Comparison of ENCODE assay signal across 25 mouse cellular contexts in the genomic region with DNA sequence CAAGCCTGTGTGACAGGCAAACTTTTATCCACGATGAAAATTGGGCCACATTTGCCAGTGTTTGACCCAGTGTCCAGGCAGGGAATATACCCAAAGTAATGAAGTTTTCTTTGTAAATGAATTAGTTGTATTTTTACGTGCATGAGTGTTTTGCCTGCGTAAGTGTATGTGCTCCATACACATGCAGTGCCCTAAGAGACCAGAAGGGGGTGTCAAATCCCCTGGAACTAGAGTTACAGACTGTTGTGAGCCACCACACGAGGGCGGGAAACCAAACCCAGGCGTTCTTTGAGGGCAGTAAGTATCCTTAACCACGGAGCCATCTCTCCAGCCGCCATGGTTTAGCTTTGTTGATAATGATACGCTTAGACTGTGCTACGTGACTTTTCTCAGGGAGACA.
DNase-seq lines count a peak whose midpoint lies in the region; ATAC-seq and TF ChIP-seq lines count a peak whose summit lies in the region.
"Had no signal": no experiment of that assay in that cellular context is flagged by ENCODE, and none has a peak within 500 bp of the region (broad histone marks: within the 10 kb centered on the region; RNA-seq: fewer than 3 reads in every experiment).

No protein-coding gene starts in this region.

- DNase-seq in layer of hippocampus, adult 2 months (ENCODE audit: low spot score in 2 of 2) = no peak
- no peak for DNase-seq in layer of hippocampus, adult 9-10 months (ENCODE audit: low spot score)
- DNase-seq in midbrain, postnatal 0 days (ENCODE audit: low spot score) = no peak
- DNase-seq in midbrain, embryonic 14.5 days = no peak
- peak; percentile 75 for DNase-seq in ZHBTc4 (ENCODE audit: low read depth, low spot score)
- DNase-seq in right cerebral cortex, postnatal 36 days (ENCODE audit: low spot score in 2 of 2) = no peak
- no peak for DNase-seq in frontal cortex, postnatal 14 days (ENCODE audit: low spot score in 2 of 2)
- DNase-seq: adrenal gland, adult 2 months; adrenal gland, postnatal 14 days; cerebellum, adult 11 months; cerebellum, adult 2 months; cerebellum, adult 9-11 months; cerebellum, postnatal 25 days; forebrain, postnatal 0 days; gastrocnemius, postnatal 25 days; heart, adult 18-20 months; heart, postnatal 14 days; heart, postnatal 4 days had no signal

- H3K4me2 ChIP-seq in midbrain, postnatal 0 days (ENCODE audit: low read depth, low read length, poor library complexity, severe bottlenecking) = no peak overlapping the region
- no peak overlapping the region for H3K4me2 ChIP-seq in midbrain, embryonic 14.5 days (ENCODE audit: low read length)
- H3K4me2 ChIP-seq in heart, embryonic 11.5 days = no peak overlapping the region
- H3K4me2 ChIP-seq: embryonic facial prominence, embryonic 12.5 days; embryonic facial prominence, embryonic 15.5 days; heart, embryonic 13.5 days; hindbrain, embryonic 14.5 days had no signal

- peak; percentile 37 for TF ChIP-seq CTCF in layer of hippocampus, adult 2 months (conservative IDR thresholded peaks at IDR 0.05)
- TF ChIP-seq CTCF in midbrain, postnatal 0 days (IDR thresholded peaks at IDR 0.05) = peak; percentile 24; the same call in 1 of the 2 replicates

- H3K36me3 ChIP-seq in midbrain, postnatal 0 days (ENCODE audit: insufficient read depth, low read length) = no peaks in the 10 kb centered on the region
- no peaks in the 10 kb centered on the region for H3K36me3 ChIP-seq in midbrain, embryonic 14.5 days (ENCODE audit: control insufficient read depth, insufficient read depth, low read length)
- no peaks in the 10 kb centered on the region for H3K36me3 ChIP-seq in heart, embryonic 11.5 days (ENCODE audit: control insufficient read depth, insufficient read depth, low read length)
- H3K36me3 ChIP-seq: embryonic facial prominence, embryonic 12.5 days; embryonic facial prominence, embryonic 15.5 days; heart, embryonic 13.5 days had no signal

- 89% methylated on average over 10 of the region's 10 CpGs for WGBS in midbrain, postnatal 0 days
- 89% methylated on average over 10 of the region's 10 CpGs for WGBS in midbrain, embryonic 14.5 days
- 88% methylated on average over 10 of the region's 10 CpGs for WGBS in heart, embryonic 11.5 days (ENCODE audit: insufficient replicate concordance)

- H3K4me1 ChIP-seq in midbrain, postnatal 0 days (ENCODE audit: insufficient read depth, low read length) = no peaks in the 10 kb centered on the region
- no peaks in the 10 kb centered on the region for H3K4me1 ChIP-seq in midbrain, embryonic 14.5 days (ENCODE audit: control insufficient read depth, insufficient read depth, low read length)
- no peaks in the 10 kb centered on the region for H3K4me1 ChIP-seq in heart, embryonic 11.5 days (ENCODE audit: control insufficient read depth, insufficient read depth, low read length)

- no peak for ATAC-seq in midbrain, postnatal 0 days (ENCODE audit: low FRiP score)
- no peak for ATAC-seq in midbrain, embryonic 14.5 days (ENCODE audit: low FRiP score, low TSS enrichment)
- no peak for ATAC-seq in heart, embryonic 11.5 days (replicated peaks; ENCODE audit: insufficient number of reproducible peaks, low FRiP score, low TSS enrichment)
- ATAC-seq: forebrain, embryonic 14.5 days; forebrain, postnatal 0 days; hindbrain, postnatal 0 days had no signal

- H3K27ac ChIP-seq in layer of hippocampus, adult 2 months = no peak overlapping the region
- no peak overlapping the region for H3K27ac ChIP-seq in midbrain, postnatal 0 days (ENCODE audit: low read depth, low read length)
- H3K27ac ChIP-seq in midbrain, embryonic 14.5 days (replicated peaks; ENCODE audit: low read depth, low read length) = no peak overlapping the region
- H3K27ac ChIP-seq in heart, embryonic 11.5 days (ENCODE audit: low read depth, low read length) = no peak overlapping the region
- H3K27ac ChIP-seq: embryonic facial prominence, embryonic 12.5 days; embryonic facial prominence, embryonic 15.5 days; heart, embryonic 13.5 days; hindbrain, embryonic 14.5 days; hindbrain, postnatal 0 days had no signal

- H3K9ac ChIP-seq in midbrain, postnatal 0 days (replicated peaks; ENCODE audit: low read length, poor library complexity, severe bottlenecking) = no peak overlapping the region
- no peak overlapping the region for H3K9ac ChIP-seq in midbrain, embryonic 14.5 days (replicated peaks; ENCODE audit: low read length)
- no peak overlapping the region for H3K9ac ChIP-seq in heart, embryonic 11.5 days (ENCODE audit: low read depth, low read length)
- H3K9ac ChIP-seq: embryonic facial prominence, embryonic 12.5 days; embryonic facial prominence, embryonic 15.5 days; forebrain, postnatal 0 days; heart, embryonic 13.5 days; hindbrain, embryonic 14.5 days had no signal

- H3K27me3 ChIP-seq in midbrain, postnatal 0 days (ENCODE audit: insufficient read depth, low read length) = no peaks in the 10 kb centered on the region
- 0 out of 2 replicates have a peak, but pooled peaks cover 4% of the 10 kb centered on the region for H3K27me3 ChIP-seq in midbrain, embryonic 14.5 days (ENCODE audit: control insufficient read depth, insufficient read depth, low read length)
- peaks cover 18% of the 10 kb centered on the region for H3K27me3 ChIP-seq in heart, embryonic 11.5 days (ENCODE audit: control insufficient read depth, insufficient read depth, low read length)

- no peaks in the 10 kb centered on the region for H3K9me3 ChIP-seq in midbrain, postnatal 0 days (ENCODE audit: low read length)
- H3K9me3 ChIP-seq in midbrain, embryonic 14.5 days (ENCODE audit: control insufficient read depth, low read length) = no peaks in the 10 kb centered on the region
- 0 out of 2 replicates have a peak, but pooled peaks cover 2% of the 10 kb centered on the region for H3K9me3 ChIP-seq in heart, embryonic 11.5 days (replicated peaks; ENCODE audit: control insufficient read depth, low read length)
- H3K9me3 ChIP-seq: embryonic facial prominence, embryonic 15.5 days; heart, embryonic 13.5 days had no signal

- H3K4me3 ChIP-seq in layer of hippocampus, adult 2 months = no peak overlapping the region
- no peak overlapping the region for H3K4me3 ChIP-seq in midbrain, postnatal 0 days (ENCODE audit: low read depth, low read length)
- H3K4me3 ChIP-seq in midbrain, embryonic 14.5 days (replicated peaks; ENCODE audit: low read depth, low read length) = no peak overlapping the region
- no peak overlapping the region for H3K4me3 ChIP-seq in heart, embryonic 11.5 days (ENCODE audit: low read depth, low read length)
- H3K4me3 ChIP-seq: embryonic facial prominence, embryonic 12.5 days; embryonic facial prominence, embryonic 15.5 days; heart, embryonic 13.5 days had no signal
